Mouse (Mus musculus) testis, adult 2 months (tissue): ENCODE data around the gene Hivep2.

Experiments used
- CTCF ChIP-seq: fragments of 200-500 bp; IDR thresholded peaks from 2 replicates; pipeline ENCODE4 v1.5.1; 2012; ENCODE audit warnings: low read depth, mild to moderate bottlenecking, inconsistent platforms, low read length, moderate library complexity; ENCODE audit not compliant: control insufficient read depth, insufficient read depth, insufficient replicate concordance
- POLR2A ChIP-seq: fragments of 200-500 bp; IDR thresholded peaks from 2 replicates; pipeline ENCODE4 v1.6.1; 2012; ENCODE audit warnings: low read depth, mild to moderate bottlenecking, inconsistent platforms, low read length, moderate library complexity; ENCODE audit not compliant: control insufficient read depth

DNA sequence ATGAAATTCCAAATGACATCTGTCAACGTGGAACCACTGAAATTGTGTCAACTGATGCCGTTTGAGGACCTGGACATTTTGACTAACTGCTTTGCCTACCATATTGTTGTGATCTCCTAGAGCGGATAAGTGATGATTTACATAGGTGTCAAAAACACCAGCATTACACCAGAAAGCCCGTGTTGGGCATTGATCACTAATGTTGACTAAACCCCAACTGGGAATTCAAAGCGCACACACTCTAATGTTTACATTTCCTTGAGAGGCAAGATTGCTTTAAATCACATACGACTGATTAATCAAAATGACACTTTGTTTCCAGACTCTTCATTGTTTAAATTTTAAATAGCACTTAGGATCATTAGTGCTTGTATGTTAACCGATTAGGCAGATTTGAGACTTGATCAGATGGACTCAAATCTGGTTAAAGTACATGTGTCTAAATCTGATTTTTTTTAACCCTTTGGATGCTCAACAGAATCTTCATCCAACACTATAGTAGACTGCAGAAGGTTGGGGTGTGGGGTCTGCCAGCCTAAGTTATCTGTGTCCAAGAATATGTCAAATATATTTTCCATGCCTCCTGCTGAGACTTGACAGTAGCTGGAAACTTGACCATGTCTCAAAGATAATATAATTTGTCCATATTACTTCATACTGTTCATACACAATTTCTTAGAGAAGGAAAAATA lies 142.3 kb downstream of the Hivep2 start:
- TF ChIP-seq POLR2A (no peak), CTCF (no peak)
